Mouse (Mus musculus): ENCODE measurements around the gene Hist1h4h. TPM values are rescaled to one million over a fixed set of nuclear protein-coding genes. Genes with fewer than 3 reads are reported as not detected.

The Hist1h4h gene
- total RNA-seq, 1 experiment from 2014 or later, result 147 TPM

Other genes with a start within 250 kb of the Hist1h4h start
- gene Zfp322a, start 161.8 kb upstream of the Hist1h4h start, total RNA-seq (2023), result 13.3 TPM
- 15.9 TPM for gene Abt1, start 107.2 kb upstream of the Hist1h4h start, total RNA-seq (2023)
- gene Btn1a1, start 65.1 kb upstream of the Hist1h4h start, total RNA-seq (2023), result not detected
- not detected for gene Btn2a2, start 42.2 kb upstream of the Hist1h4h start, total RNA-seq (2023)
- 24.7 TPM for gene Hist1h2af, start 2.9 kb downstream of the Hist1h4h start, total RNA-seq (2023)
- gene Hist1h3g, start 4.4 kb downstream of the Hist1h4h start, total RNA-seq (2023), result 2.3 TPM
- gene Hist1h2bh, start 12.3 kb downstream of the Hist1h4h start, total RNA-seq (2023), result 5.5 TPM
- gene Hist1h3f, start 13.0 kb downstream of the Hist1h4h start, total RNA-seq (2023), result 48.1 TPM
- 42.3 TPM for gene Hist1h4f, start 20.6 kb downstream of the Hist1h4h start, total RNA-seq (2023)
- gene Hist1h1d, start 22.2 kb downstream of the Hist1h4h start, total RNA-seq (2023), result 5.2 TPM
- gene Hist1h3e, start 31.3 kb downstream of the Hist1h4h start, total RNA-seq (2023), result 91.9 TPM
- 7.8 TPM for gene Hist1h2ae, start 40.2 kb downstream of the Hist1h4h start, total RNA-seq (2023)
- 110 TPM for gene Hist1h2bg, start 40.3 kb downstream of the Hist1h4h start, total RNA-seq (2023)
- gene Hist1h2bf, start 43.1 kb downstream of the Hist1h4h start, total RNA-seq (2023), result 40.8 TPM
- 3.8 TPM for gene Hist1h2ad, start 43.3 kb downstream of the Hist1h4h start, total RNA-seq (2023)
- gene Hist1h3d, start 44.7 kb downstream of the Hist1h4h start, total RNA-seq (2023), result 3.4 TPM
- 86.8 TPM for gene Hist1h4d, start 50.5 kb downstream of the Hist1h4h start, total RNA-seq (2023)
- 8.4 TPM for gene Hist1h2be, start 90.1 kb downstream of the Hist1h4h start, total RNA-seq (2023)
- 82.2 TPM for gene Hist1h1e, start 91.5 kb downstream of the Hist1h4h start, total RNA-seq (2023)
- 3.4 TPM for gene Hist1h2ac, start 152.9 kb downstream of the Hist1h4h start, total RNA-seq (2023)
- 5.1 TPM for gene Hist1h2bc, start 153.1 kb downstream of the Hist1h4h start, total RNA-seq (2023)
- gene Hist1h1t, start 164.8 kb downstream of the Hist1h4h start, total RNA-seq (2023), result not detected
- 75.4 TPM for gene Hist1h4c, start 167.4 kb downstream of the Hist1h4h start, total RNA-seq (2023)
- gene Hfe, start 179.8 kb downstream of the Hist1h4h start, total RNA-seq (2023), result 1.5 TPM
- gene Hist1h1c, start 207.8 kb downstream of the Hist1h4h start, total RNA-seq (2023), result 504 TPM
- 5.8 TPM for gene Hist1h3c, start 214.6 kb downstream of the Hist1h4h start, total RNA-seq (2023)
- 23.9 TPM for gene Hist1h2bb, start 215.7 kb downstream of the Hist1h4h start, total RNA-seq (2023)
- gene Hist1h2ab, start 220.1 kb downstream of the Hist1h4h start, total RNA-seq (2023), result 30.2 TPM
- 33.8 TPM for gene Hist1h3b, start 221.2 kb downstream of the Hist1h4h start, total RNA-seq (2023)
- gene Hist1h4b, start 226.0 kb downstream of the Hist1h4h start, total RNA-seq (2023), result 27.7 TPM
- 63.7 TPM for gene Hist1h4a, start 230.2 kb downstream of the Hist1h4h start, total RNA-seq (2023)
- gene Hist1h3a, start 231.3 kb downstream of the Hist1h4h start, total RNA-seq (2023), result 96.6 TPM
- gene Hist1h1a, start 232.6 kb downstream of the Hist1h4h start, total RNA-seq (2023), result 18.2 TPM
- not detected for gene Trim38, start 238.9 kb downstream of the Hist1h4h start, total RNA-seq (2023)

Measured in CD4-positive naive resting alpha-beta T cell, adult 76 days (primary cell).